Mouse (Mus musculus): Measurements from ENCODE around the gene Prdx6b.

Gene Prdx6b

DNA sequence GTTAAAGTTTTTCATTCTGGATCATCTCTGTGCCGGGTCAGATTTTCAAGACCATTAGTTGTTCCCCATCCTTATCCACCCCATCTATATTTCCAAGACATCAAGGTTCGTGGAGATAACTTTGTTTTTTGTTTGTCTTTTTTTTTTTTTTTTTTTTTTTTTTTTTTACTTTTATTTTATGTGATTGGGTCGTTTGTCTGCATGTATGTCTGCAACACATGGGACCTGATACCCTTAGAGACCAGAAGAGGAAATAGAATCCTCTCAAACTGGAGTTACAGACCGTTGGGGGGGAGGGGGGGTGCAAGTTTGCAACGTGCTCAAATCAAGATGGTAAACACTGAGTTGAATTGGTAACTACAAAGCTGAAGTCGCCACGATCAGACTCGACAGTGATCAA, at the start of gene Prdx6b:
Gene Prdx6b, plus strand, starts transcription at position 301 of the 400 bp plus-strand sequence.
- in situ Hi-C loops (cut with MboI, MseI) = no loop called here

DNA sequence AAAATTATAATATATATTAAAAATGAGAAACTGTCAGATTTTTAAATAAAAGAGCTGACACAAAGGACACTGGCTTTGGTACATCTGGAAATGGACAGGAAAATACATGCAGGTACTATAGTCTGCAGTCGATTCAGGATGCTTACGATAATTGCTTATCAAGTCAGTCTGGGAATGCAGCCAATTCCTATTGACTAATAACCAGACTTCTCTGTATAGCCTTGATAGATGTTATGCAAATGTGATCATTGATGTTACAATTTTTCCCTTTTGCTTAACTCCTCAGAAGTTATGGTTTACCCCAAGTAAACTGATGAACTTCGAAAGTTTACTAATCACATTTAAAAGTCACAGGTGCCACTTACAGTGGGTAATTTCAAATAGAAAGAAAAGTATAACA, 44.8 kb upstream of the Prdx6b start:
- in situ Hi-C loops (cut with MboI, MseI) = no loop called here

DNA sequence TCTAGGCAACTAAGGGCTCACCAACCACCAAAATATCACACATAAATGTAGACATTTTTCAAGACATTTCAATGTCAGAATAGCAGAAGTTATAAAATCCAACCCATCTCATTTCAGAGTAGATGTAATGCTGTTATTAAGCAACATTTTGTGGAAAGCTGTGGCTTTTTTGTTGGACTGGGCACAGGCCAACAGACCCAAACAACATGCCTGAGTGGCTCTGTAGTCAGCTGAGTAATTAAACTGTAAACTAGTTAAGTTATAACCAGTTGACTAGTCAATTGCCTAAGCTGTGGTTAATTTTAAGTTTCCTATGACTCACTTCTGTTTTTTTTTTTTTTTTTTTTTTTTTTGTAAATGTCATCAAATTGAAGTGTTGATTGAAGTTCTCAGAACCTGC, 44.4 kb upstream of the Prdx6b start:
- in situ Hi-C loops (cut with MboI, MseI) = no loop called here

DNA sequence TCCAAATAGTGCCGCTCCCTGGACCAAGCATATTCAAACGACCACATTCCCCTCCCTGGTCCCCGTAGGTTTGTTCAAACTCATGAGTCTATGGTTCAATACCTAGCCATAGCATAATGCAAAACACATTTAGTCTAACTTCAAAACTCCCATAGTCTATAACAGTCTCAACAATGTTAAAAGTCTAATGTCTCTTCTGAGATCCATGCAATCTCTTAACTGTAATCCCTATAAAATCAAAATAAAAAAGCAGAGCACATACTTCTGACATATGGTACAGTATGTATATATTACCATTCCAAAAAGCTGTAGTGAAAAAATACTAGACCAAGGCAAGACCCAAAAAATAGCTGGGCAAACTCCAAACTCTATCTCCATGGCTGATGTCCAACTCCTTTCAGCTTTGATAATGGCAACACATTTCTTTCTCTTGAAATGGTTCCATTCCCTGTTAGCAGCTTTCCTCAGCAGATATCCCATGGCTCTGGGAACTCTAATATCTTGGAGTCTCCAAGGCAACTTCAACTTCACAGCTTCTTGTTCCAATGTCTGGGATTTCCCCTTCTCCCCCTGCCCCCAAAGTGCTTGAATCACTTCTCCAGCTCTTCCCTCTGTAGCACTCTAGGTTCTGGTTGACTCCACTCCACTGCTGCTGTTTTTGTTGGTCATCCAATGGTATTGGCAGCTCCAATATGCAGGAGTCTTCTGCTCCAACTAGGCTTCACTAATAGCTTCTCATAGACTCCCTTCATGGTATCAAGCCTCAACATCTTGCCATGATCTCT, 32.2 kb upstream of the Prdx6b start:
- in situ Hi-C loops (cut with MboI, MseI) = no loop called here

DNA sequence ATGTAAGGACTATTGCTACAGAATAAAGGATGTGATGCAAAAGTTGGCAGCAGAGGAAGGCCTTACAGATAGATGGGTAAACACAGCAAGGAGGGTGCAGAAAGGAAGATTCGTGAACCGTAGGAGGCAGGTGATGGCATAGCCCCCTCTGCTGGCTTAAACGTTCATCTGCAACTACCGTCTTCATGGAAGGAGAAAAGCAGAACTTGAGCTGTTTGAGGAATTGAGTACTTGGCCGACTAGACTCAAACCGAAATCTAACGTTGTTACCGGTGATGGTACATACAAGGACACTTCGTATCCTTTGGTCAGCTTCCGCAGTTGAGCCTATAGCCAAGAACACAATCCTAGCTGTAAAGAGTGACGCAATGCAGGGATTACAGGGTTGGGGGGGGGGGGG, 25.4 kb upstream of the Prdx6b start:
- in situ Hi-C loops (cut with MboI, MseI) = no loop called here

DNA sequence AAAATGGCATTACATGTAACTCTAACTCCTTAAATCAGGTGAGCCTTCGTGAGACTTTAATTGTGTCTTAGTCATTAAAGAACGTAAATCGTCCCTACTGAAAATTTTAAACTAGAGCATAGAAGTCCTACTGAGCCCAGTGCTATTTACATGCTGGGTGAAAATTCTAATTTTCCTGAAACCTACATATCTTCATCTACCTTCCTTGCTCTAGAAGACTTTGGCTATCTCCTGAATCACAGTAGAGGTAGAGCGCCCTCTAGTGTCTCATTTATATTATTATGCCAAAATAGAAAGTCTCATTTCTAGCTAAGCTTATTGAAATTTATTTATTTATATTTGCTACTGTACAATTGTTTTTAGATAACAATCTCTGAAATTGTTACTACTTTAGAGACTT, 24.2 kb upstream of the Prdx6b start:
- in situ Hi-C loops (cut with MboI, MseI) = no loop called here

DNA sequence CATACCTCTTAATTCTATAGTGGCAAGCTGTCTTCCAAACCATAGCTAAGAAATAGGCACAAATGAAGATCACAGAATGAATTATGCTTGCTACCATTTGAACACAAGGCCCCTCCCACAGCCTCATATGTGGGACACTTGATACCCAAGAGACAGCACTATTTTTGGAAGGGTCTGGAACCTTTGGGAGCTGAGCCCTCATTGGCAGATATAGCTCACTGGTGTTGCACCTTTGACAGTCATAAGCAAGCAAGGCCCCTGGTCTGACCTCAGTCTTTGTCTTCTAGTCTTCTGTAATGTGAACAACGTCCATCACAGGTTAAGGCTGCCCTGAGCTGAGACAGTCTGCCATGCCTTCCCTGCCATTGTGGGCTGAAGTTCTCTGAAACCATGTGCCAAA, 20.8 kb upstream of the Prdx6b start:
- in situ Hi-C loops (cut with MboI, MseI) = loop anchor here (5.0 kb wide), 1 partner anchor 409 kb away; no protein-coding TSS in a partner anchor

DNA sequence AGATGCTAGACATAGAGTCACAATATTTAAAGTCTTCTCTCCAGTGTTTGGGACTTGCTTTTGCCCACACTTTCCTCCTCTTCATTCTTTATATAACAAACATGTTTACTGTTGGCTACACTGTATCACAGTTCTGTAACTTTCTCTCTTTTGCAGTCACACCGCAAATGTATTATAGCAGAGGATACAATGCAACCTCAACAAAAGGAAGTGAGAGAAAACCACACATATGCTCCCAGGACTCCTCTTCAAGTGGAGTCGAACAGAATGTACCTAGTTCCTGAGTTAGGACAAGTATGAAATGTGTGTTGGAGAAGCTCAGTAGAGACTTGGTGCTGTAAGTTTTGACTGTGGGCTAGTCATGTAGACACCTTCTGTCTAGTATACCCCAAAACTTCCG, 19.2 kb upstream of the Prdx6b start:
- in situ Hi-C loops (cut with MboI, MseI) = loop anchor here (5.0 kb wide), 1 partner anchor 411 kb away; no protein-coding TSS in a partner anchor

DNA sequence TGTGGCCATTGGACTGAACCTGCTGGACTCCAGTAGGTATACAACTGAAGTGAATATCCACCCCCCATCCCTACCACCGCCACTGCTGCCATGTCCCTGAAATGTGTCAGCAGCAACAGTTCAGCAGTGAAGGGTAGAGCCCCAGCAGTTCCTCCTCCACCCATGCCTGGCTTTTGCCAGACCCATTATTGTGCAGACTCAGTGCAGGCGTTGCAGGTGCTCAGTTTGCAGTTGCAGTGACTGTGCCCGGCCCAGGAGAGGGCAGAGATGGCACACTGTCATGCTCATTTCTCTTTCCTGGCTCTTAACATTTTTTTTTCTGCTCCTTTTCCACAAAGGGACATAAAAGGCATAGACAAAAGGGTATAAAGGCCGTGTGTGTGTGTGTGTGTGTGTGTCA, 18.5 kb upstream of the Prdx6b start:
- in situ Hi-C loops (cut with MboI, MseI) = loop anchor here (5.0 kb wide), 1 partner anchor 411 kb away; no protein-coding TSS in a partner anchor

DNA sequence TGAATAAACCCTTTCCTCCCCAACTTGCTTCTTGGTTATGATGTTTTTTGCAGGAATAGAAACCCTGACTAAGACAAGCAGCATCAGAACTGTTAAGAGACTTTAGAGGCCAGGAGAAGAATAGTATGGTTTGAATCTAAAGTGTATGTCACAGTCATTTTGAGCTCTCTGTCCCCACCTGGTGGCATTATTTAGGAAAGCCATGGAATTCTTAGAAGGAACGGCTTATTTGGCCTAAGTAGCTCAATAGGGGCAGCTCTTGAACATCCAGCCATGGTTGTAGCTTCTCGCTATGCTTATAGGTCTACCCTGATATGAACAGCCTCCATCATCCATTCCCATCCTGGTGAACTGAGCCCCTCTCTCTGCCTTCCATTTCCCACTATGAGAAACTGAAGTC, 17.1 kb upstream of the Prdx6b start:
- in situ Hi-C loops (cut with MboI, MseI) = no loop called here

DNA sequence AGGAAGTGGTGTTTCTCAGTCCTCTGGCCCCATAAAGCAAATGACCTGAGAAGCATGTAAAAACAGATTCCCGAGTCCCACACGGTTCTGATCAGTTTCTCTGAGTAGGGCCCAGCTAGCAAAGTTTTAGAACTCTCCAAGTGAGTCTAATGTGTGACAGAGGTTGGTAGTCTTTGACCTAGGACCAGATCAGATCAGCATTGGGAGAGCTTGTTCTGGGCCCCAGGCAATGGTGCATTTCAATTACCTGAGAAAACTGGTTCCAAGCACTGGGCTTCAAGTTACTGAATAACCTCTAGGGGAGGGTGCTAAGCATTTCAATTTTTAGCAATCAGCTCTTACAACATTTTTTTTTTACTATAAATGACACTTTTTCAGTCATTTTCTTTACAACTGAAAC, 10.1 kb upstream of the Prdx6b start:
- in situ Hi-C loops (cut with MboI, MseI) = no loop called here

DNA sequence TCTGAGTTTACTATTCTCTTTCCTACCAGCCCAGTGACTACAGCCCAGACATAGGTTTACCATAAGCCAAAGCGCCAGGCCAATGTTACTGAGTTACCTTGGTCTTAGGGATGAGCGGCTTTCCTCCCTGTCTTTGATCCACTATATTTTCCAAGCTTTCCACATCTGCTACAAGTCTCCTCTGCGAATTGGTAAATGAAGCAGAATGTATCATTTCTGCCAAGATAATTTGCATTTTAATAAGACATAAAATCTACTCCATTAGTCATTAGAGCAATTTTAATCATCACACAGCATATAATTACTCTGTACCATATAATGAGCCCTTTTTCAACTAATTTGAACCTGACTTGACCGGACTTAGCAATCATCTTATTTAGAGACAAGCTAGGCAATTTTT, 5.9 kb upstream of the Prdx6b start:
- in situ Hi-C loops (cut with MboI, MseI) = no loop called here

DNA sequence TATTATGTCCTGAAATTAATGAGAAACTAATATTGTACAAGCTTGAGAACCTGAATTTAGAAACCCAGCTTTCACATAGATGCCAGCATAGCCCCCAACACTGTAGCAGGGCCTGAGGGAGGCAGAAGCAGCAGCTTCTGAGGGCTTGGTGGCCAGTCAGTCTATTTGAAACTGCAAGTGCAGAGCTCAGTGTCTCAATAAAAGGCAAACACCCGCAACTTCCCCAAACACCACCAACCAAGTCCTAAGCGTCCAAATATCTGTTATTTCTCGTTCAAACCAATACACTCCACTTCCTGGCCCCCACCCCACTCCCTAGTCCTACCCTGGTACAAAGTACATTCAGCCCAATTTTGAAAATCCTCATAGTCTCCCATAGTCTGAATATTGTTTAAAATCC, 6.1 kb downstream of the Prdx6b start:
- in situ Hi-C loops (cut with MboI, MseI) = no loop called here

DNA sequence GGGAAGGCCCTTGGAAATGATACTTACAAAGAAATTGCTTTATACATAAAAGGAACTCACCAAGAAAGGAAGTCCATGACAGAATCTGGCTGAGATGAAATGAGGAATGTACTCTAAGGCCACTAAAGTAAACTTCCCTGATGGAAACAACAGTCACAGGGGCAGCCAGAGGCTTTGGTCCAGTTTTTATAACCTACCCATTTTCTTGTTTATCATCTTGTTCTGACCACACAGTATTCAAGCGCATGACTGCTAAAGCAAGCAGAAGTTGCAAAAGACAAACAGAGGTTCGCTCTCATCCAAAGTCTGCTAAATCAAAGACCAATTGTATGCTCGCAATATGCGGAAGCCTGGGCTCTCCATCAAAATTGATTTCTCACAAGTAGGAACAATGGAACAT, 8.5 kb downstream of the Prdx6b start:
- in situ Hi-C loops (cut with MboI, MseI) = loop anchor here (25.0 kb wide), 1 partner anchor 1439 kb away; the partner anchor contains the start of gene Ube2e3

DNA sequence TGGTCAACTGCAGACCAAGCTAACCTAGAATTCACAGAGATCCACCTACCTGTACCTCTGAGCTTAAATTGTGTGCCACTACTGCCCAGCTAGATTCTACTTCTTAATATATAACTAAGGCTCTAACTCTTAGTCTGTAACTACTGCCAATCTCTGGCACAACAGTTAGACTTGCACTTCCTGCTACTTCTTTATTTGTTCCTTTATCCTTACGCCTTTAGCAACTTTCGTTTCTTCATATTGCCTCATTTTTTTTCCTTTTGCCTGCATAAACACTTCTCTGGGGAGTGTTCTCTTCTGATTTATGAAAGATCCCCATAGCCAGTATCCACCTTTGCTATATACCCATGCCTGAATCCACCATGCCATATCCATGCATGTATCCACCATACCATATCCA, 11.7 kb downstream of the Prdx6b start:
- in situ Hi-C loops (cut with MboI, MseI) = loop anchor here (25.0 kb wide), 1 partner anchor 1442 kb away; the partner anchor contains the start of gene Ube2e3

DNA sequence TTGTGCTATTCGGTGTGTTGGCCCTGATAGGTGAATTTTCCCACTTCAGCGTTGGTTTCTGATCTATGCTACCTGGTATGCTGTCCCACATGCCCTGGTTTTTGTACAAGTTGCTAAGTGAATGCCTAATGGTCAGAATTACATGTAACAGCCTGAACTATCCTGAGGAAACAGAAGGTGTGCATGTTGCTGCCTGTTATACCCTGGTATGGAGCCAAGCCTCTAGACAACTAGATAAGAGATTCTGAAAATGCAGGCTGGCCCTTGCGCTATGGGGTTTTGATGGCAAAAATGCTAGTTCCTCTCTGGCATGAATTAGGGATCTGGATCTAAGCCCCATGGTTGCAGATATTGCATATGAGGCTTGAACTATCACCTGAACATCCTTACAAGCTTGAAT, 15.4 kb downstream of the Prdx6b start:
- in situ Hi-C loops (cut with MboI, MseI) = loop anchor here (25.0 kb wide), 1 partner anchor 1445 kb away; the partner anchor contains the start of gene Ube2e3

DNA sequence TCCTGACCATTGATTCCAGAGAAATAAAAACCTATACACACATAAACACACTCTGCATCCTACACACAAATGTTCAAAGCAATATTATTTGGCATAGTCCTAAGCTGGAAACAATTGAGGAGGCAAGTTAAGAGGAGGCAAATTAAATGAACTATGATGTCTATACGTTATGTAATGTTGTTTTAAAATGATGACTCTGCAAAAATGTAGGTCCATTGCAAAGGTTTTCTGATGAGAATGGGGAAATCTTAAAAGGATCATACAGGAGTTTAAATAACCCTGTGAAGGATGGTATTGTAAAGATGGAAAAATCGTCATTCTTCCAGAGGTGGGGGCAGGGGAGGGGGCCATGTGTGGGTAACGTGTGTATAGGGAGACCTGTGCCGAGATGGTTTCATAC, 17.5 kb downstream of the Prdx6b start:
- in situ Hi-C loops (cut with MboI, MseI) = loop anchor here (25.0 kb wide), 1 partner anchor 1447 kb away; the partner anchor contains the start of gene Ube2e3

DNA sequence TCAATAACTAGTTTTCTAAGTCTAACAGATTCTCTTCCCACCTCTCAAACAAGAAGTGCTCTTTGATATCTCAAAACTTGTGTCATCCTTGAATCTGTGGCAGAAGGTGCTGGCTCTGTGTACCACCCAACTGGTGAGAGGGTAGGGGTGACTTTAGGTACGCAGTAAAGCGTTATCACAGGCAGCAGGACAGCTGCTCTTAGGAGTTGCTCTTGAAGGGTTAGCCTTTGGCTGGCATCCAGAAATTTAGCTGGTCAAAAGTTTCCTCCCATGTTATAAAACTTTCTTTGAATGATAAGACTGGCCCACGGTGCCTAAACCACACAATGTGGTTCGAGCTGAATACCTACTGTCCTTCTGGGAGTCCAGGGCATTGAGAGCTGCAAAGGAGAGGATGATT, 18.5 kb downstream of the Prdx6b start:
- in situ Hi-C loops (cut with MboI, MseI) = loop anchor here (25.0 kb wide), 1 partner anchor 1448 kb away; the partner anchor contains the start of gene Ube2e3

DNA sequence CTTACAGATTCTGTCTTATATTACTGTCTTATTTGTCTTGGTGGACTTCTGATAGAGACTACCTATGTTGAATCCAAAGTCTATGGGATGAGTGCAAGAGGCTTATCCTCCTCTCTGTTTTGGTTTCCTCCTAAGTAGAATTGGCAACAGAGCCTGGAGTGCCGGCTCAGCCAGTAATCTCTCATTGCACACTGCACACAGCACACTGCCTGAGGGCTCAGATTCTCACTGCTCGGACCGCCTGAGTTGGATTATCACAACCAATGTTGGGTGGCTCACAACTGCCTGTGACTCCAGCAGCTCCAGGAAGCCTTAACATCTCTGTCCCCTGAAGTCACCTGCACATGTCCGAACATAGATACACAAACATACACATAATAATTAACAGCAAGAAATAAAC, 19.1 kb downstream of the Prdx6b start:
- in situ Hi-C loops (cut with MboI, MseI) = loop anchor here (25.0 kb wide), 1 partner anchor 1449 kb away; the partner anchor contains the start of gene Ube2e3

DNA sequence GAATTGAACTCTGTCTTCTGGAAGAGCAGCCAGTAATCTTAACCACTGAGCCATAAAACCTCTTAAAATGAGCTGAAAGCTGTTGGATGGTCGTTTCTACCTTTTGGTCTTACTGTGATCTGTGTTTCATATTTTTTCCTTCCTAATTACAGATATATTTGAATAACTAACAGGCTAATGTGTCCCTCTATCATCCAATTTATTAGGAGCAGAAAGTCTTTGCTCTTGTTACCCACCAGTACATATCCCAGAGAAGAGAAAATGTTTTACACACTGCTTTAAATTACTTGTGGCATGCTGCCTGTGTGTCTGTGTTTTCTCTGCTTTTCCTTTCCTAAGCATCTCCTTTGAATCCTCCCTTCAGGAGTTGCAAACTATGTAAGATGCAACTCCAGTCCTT, 21.9 kb downstream of the Prdx6b start:
- in situ Hi-C loops (cut with MboI, MseI) = loop anchor here (25.0 kb wide), 1 partner anchor 1452 kb away; the partner anchor contains the start of gene Ube2e3

DNA sequence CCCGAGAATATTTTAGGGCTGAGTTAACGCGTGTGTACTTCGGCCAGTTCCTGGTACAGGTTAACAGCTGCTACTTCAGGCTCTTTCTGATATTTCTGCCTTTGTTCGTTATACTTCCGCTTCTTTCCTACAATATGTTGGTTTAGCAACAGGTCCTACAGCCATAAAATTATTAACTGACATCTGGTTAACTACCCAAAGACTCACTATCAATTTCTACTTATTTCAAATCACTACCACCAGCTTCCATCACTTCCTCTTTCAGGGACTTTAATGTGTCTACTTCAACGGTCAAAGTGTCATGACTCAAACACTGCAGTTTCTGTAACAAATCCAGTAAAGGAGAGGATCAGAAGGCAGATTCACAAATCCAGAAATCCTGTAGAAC, 22.6 kb downstream of the Prdx6b start:
- in situ Hi-C loops (cut with MboI, MseI) = loop anchor here (25.0 kb wide), 1 partner anchor 1453 kb away; the partner anchor contains the start of gene Ube2e3

DNA sequence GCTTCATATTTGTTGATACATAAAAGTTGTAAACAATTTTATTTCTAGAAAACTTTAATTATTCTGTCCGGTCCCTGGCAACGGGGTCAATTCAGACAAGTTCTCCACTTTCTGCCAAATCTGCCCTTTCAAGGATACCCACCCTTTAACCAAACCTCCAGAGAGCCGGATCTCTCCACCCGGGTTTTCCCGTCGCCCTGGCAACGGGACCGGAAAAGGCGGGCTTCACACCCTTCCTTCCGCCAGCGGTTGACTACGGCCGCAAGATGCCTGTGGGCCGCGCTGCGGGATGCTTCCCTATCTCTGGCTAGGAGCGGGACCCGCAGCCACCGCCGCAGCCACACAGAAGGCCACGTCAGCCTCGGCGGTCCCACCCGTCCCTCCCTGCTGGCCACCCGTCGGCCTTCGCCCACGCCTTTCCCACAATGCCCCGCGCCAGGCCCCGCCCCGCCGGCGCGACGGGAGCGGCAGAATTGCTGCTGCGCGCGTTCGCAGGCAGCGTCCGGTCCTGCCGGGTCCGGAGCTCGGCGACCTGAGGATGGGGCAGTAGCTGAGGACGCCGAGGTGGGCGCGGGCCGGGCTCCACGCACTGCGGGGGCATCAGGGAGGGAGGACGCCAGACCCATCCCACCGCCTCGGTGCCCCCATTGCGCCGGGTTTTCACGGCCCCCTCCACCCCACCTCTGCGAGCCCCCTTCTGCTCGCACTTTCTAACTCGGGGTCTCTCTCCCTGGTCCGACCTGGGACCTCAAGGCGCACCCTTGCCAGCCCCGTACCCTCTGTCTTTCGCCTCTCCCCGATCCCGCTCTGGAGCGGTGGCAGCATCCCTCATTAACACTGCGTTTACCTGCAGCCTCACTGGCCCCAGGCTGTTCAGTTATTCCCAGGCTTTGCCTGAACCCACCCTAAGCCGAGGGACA, 23.2 kb downstream of the Prdx6b start, which contains the start of gene Dnajc10:
Gene Dnajc10, plus strand, starts transcription at position 225 of the 920 bp plus-strand sequence.
- in situ Hi-C loops (cut with MboI, MseI) = loop anchor here (25.0 kb wide), 1 partner anchor 1453 kb away; the partner anchor contains the start of gene Ube2e3

All from regulatory T cell (primary cell).